Mouse (Mus musculus) embryo, embryonic 11 days (tissue): ENCODE measurements around the gene Gprc5a.
A peak's percentile ranks its signal among the peaks of the same experiment; 100 is the strongest.

Source experiments
- DNase-seq: peaks from one replicate; pipeline ENCODE4 v3.0.0-alpha.2; 2015

The Gprc5a gene

DNA sequence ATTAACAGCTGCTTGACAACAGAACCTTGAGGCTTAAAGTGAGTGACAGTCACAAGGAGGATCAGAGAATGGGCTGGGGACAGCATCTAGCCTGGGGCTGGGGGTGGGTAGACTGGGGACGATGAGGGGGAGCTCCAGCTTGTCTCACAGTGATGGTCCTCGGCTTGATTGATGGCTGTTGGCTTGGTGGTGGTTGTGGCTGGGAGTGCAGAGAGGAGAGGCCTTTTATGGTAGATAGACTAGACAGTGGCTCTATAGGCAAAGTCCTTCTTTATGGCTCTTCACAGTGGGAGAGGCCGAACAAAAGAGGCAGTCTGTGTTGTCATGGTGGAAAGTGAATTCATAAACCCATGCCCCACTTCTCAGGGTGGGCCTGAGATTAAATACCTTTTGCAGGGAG, 10.8 kb downstream of the Gprc5a start:
- DNase-seq: no peak

DNA sequence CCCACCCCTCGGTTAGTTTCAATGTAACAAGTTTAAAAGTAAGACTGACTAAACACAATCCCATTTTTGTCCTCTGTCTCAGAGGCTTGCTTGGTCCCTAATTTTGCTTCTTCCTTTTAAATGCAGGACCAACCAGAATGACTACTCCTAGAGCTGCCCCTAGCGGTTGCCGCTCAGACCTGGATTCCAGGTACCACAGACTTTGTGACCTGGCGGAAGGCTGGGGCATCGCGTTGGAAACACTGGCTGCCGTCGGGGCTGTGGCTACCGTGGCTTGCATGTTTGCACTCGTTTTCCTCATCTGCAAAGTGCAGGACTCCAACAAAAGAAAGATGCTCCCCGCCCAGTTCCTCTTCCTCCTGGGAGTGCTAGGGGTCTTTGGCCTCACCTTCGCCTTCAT, 13.0 kb downstream of the Gprc5a start:
- DNase-seq: no peak

DNA sequence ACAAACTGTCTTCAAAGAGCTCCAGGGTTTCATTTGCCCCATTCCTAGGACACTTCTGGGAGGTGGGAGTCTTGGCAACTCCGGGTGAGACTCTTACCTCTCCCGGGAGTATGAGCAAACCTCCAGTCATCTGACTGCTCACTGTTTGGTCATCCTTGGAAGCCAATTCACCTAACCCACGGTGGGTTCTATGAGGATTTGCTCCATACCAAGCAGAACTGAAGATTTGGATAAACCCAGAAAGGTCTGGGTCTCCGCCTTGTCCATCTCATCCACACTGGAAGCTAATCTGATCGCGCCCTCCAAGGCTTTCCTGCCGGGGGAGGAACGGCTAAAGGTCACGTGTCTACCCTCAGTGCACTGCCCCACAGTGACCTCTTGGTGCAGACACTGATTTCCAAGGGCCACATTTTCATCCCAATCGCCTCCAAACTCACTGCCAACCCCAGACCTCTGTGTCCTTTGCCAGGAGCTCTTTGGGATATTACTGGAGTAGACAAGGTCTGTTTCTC, 18.6 kb downstream of the Gprc5a start:
- no peak for DNase-seq

DNA sequence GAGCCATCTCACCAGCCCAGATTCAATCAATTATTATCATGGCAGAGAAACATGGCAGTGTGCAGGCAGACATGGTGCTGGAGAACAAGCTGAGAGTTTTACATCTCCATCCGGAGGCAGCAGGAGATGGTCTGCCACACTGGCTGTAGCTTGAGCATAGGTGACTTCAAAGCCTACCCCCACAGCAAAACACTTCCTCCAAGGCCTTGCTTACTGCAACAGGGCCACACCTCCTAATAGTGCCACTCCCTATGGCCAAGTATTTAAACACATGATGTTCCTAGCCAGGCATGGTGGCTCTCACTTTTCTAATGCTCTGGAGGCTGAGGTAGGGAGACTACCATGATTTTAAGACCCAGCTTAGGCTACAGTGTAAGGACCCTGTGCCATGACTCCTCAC, 20.3 kb downstream of the Gprc5a start:
- DNase-seq: no peak

DNA sequence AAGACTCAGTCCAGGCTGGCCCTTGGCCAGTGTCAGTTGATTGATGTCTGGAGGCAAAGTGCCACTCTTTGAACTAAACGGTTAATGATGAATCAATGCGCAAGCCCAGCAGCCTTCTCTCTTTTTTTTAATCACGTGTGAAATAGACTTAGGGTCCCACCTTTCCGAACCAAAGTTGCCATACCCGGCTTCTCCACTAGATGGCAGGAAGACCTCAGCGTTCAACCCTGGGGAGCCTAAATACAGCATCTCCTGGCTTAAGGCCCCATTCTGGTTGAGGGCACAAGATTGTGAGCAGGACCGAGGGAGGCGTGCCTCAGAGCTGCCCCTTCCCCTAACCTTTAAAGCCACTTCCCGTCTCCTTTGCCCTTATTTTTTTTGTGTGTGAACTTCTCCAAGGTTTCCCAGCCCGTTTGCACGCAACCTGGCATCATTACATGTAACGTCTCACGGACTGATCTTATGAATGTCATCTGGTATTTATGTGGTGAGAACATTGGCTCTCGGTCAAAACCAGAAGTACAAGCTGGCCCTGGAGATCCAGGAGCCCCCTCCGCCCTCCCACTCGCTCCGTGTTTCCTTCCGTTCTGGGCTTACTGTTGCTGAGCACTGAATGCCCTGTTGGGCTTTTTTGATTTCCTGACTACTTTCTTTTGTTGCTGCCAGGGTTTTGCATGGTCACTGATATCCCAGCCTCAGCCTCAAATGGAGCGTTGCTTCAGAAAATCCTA, 22.4 kb downstream of the Gprc5a start:
- DNase-seq: peak; percentile 91

DNA sequence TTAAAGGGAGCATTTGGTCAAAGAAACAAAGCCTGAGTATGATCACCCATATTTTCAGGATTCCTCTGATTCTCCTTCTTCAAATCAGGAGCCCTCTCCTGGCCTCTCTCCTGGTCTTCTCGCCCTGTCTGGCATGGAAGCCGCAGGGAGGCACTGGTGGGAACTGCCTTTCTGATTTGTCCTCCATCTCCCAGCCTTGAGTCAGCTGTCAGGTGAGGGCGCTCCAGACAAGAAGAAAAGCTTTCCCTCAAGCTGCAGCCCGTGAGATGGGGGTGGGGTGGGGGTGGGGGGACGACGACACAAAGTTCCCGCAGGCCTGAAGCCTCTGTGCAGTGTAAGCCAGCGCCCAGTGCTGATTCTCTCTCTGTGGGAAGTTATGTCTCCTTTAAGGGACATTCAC, 24.3 kb downstream of the Gprc5a start:
- DNase-seq: peak; percentile 53

DNA sequence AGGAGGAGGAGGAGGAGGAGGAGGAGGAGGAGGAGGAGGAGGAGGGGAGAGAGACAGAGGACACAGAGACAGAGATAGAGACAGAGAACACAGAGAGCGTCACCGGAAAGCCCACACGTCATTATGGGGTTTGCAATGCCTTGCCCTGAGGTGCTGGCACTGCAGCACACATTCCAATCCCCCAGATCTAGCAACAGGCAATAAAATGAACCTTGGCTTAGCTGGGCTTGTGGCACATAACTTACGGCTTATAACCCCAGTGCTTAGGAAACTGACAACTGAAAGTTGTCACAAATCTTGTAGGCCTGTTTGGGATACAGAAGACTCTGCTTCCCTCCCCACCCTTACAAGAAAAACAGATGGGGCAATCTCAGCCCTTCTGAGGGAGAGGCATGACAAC, 25.2 kb downstream of the Gprc5a start:
- DNase-seq: no peak

DNA sequence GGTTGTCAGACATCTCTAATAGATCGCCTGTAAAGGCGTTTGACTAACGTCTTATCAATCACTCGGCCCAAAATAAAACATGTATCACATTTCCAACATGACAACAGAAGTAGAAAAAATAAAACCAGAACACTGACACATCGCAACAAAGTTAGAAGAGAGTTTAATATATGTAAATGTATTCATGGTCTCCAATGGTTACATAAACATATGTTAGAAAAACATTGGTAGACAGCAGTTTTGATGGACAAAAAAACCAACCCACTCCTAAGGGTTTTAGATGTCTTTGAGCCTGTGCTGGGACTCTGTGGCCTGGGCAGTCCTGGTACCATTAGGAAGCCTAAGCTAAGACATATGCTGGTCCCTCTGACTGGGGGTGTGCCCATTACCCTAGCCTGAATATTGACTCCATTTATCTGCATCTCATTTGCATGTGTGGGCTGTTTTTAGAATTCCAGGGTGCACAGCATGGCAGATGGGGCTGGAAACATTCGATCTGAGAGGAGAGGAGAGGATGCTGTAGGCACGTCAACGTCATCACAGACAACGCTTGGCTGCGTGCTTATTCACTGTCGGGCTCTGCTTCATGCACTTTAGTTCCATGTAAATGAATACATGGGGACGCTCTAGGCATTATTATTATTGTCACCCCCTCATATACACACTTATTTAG, 27.5 kb downstream of the Gprc5a start:
- no peak for DNase-seq

DNA sequence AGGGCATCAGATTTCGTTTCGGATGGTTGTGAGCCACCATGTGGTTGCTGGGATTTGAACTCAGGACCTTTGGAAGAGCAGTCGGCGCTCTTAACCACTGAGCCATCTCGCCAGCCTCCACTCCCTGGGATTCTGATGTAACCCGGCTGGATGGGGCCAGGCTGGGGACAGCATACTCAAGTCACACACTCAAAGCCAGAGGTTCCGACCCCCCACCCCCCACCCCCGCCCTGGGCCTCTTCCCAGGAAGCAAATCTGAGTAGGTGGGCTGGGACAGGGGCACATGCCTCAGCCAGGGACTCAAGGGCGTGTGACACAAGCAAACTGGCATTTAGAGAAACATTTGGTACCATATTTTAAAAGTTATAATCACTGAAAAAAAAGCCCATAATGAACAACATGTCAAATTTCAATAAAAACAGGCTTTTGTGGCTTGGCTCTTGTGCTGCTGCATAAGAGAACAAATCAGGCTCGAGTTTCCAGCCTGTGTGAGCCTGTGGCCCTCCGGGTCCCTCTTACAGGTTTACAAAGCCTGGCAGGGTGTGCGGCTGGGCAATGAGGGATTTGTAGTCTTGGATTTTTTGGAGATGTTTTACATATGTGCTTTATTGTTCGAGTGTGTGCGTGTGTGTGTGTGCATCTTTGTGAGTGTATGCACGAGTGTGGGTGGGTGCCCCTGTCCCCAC, 35.5 kb downstream of the Gprc5a start:
- DNase-seq: no peak

DNA sequence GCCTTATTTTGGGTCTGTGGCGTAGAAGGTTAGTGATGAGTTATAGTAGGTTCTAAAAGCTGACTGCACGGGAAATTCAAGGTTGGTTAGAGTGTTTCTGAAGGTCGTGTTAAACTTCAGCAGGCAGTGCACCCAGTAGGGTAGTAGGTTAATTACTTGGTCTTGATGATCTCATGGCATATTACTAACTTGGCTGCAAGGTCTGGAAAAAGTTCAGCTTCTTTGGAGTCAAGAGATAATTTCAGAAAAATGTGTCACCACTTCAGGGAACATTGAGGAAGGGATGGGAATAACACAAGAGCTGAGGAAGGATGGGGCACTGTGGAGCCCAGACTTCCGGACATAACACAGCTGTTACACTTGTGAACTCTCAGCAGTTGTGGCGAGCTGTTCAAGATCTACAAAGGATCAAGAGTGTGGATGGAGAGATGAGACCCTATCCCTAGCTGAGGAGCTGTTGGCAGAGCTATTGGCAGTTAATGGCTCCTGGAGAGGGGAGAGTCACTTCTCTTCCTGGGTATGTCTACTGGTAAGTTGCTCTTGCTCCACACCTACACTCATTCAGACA, 37.4 kb downstream of the Gprc5a start:
- no peak for DNase-seq

DNA sequence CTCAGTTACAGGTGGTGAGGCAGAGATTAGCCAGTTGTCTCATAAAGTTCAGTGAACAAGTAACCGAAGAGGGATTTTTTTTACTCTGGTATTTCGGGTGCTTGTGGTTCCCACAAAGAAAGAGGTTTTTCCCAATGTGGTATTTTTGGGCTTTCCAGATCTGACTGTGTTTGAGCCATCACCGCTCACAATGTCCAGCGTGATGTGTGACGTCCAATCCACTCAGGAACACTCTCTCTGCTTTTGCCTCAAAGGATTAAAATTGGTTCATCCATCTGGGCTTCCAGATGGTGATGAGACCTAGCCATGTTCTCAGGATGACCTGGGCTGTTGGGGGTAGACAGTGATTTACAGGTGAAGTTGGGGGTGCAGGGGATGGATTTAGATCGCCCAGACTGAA, 41.6 kb downstream of the Gprc5a start:
- no peak for DNase-seq

DNA sequence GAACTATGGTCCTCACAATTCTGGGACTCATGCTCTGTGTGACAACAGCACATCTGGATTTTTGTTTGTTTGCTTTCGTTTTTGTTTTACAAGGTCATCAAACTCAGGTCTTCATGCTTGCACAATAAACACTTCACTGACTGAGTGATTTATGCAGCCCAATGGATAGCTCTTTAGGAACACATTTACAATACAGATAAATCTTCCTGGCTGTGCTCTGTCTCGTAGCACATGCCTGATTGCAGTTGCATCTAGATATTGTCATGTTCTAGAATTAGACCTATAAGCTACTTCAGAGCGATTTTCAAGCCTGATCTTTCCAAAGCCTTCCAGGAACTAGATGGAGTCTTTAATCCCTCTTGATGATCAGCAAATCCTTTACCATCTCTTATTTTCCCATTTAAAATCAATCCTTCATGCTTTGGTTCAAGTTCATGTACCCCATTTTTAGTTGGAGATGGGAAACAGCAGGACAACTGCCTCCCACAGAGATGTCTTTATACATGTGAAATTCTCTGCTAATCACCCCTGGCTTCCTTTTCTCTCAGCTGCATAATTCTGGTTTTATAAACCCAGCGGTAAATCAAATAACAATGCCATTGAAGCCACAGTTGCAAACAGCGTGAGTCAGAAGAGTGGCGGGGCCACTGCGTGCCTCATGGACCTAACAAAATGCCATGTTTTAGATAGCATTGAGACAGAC, 47.1 kb downstream of the Gprc5a start:
- DNase-seq: peak; percentile 62

DNA sequence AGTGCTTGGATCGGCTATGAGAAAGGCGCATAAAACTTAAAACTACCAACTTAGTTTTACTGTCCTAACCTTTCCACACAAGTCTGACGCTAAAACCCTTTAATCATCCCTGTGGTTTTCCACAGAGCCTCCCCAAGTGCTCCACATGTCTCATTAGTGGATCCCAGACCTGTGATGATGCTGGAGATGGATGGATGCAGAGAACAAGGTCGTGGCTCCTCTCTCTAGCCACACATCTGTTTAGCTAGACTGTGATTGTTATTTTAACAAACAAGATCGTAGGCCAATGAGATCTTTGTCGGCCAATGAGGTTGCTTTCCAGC, 47.6 kb downstream of the Gprc5a start:
- DNase-seq: no peak

DNA sequence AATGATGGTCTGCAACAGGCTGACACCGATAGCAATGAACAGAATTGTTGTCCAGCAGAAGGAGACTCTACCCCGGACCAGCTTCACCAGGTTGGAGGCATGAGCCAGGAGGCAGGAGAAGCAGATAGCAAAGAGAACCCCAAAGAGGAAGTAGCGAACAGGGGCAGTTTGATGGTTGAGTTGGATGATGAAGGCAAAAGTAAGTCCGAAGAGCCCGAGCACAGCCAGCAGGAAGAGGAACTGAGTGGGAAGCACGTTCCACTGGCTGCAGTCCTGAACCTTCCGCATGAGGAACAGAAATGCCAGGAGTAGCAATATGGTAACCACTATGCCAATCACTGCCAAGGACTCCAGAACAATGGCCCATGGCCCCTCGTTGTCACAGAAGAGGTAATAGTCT, 51.0 kb downstream of the Gprc5a start:
- DNase-seq: no peak

DNA sequence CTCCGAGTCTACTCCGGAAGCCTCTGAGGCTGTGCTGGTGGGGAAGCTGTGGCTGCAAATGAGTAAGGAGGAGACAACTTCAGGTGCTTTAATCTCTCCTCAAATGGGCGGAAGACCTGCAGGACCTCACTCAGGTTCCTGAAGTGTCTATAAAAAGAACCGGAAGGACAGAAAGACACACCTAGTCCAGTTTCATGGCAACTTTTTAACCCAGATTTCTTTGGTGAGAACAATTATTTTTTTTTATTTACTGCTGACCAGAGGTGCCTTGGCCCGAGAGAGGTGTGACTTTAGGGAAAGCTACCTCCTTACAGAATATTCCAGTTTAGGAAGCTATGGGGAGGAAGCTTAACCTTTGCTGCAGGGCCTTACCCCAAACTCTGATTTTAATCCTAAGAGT, 52.7 kb downstream of the Gprc5a start, which contains the start of gene Gprc5d:
Gene Gprc5d, minus strand, starts transcription at position 101 of the 400 bp plus-strand sequence.
- no peak for DNase-seq

DNA sequence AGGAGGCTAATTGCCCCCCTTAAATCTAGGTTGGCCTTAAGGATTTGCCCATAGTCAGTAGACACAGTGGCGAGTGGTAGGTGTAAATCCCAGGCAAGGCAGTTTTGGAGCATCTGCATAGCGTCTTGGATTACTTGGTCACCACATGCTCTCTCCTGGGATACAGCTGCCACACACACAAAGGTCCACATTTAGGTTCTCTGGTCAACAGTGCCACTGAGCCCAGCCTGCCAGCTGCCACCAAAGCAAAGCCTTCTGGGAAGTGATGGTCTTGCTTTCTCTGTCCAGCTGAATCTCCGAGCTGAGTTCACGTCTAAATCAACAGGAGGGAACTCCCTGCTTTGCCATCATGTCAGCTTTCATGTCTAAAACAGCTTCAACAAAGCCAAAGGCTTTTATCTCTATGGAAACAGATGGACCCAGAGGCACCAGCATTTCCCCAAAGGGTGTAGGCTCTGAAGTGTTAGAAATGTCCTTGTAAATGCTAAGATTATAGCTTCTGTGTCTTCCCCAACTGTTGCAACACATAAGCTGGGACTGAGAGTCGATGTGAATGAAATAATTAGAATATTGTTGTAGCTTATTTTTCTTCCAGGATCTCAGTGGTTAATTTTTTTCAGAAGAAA, 59.4 kb downstream of the Gprc5a start:
- DNase-seq: no peak

DNA sequence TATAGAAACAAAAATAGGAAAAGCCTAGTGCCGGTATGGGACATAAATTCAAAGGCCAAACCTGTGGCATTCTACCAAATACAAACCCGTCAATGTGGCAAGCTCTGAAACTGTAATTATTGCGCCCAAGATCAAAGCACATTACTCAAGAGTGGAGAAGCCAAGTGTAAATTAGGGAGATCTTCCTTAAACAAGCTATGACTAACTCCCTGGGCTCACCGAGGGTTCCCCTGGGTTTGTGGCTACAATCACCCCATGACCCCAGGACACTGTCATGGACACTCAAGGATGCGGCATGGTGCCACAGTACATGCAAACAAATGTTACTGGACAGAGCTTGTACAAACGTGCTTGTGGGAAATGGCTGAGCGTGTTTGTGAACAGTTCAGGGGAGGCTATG, 67.6 kb downstream of the Gprc5a start:
- no peak for DNase-seq

DNA sequence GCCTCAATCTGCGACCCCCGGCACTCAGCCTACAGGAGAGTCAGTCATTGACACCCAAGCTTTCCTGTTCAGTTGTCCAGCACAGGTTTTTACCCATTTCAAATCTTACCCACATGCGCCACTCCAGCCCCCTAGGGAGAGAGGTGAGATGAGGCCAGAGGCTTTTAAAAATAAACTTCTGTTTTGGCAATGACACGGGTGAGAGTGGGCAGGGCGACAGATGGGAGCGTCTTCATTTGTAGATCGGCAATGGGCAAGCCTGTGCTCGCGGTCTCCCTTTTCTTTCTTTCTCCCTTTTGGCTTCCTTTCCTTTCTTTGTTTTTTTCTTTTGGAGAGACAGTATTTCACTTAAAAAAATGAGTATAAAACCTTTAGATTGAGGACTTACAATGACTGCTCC, 68.0 kb downstream of the Gprc5a start:
- DNase-seq: no peak
